Mouse (Mus musculus) left cerebral cortex, postnatal 10 days (tissue): ENCODE measurements around the gene Macf1. TPM values are rescaled to one million over a fixed set of nuclear protein-coding genes. Genes with fewer than 3 reads are reported as not detected.
A peak's percentile ranks its signal among the peaks of the same experiment; 100 is the strongest.
"Not testable (repeated sequence)": the region's sequence is repeated elsewhere in the genome, so short reads cannot be mapped to it uniquely, and the experiment has no call there.

Experiments used
- DNase-seq, 2 experiments: peaks; one replicate each; pipeline ENCODE4 v3.0.0; 2021 to 2022; ENCODE audit warnings: low spot score in 2 of 2, mixed read lengths in 1 of 2; ENCODE audit errors: extremely low spot score in 1 of 2
- intact Hi-C: fragments of 180-260 bp; cut with DNase I; formaldehyde crosslinking; loops from one replicate; pipeline ENCODE4 v1.15.1; 2025
- total RNA-seq, 2 experiments: library from RNA; stranded (reverse); gene quantifications; 2 replicates each; pipeline ENCODE4 v1.2.3; 2021

The Macf1 gene
- total RNA-seq, 2 experiments from 2014 or later, result 243 to 256 TPM

DNA sequence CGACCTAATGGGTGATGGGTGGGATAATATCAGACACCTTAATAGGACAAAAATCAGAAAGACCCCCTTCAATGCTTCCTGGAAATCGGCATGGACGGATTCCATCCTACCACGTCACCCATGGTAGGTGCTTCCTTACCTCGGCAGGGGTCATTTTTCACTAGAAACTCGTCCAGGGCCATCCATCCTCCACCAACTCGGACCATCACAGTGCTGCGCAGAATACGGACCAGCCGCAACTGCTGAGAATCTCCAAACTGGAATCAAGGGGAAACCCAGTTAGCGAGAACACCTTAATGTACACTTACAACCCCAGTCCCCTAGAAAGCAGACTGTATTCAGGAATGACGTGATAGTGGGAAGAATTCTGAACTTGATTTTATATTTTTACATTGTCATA, 323.4 kb downstream of the Macf1 start:
- intact Hi-C loops, result no loop called here
- no peak for DNase-seq

- DNase-seq, result no peak
- intact Hi-C loops, result no loop called here
Observed at GRCm38 (mm10) chr4:123358613-123359012, 325.5 kb downstream of the Macf1 start.

- intact Hi-C loops, result no loop called here
- no peak for DNase-seq
Observed at GRCm38 (mm10) chr4:123355941-123356340, 328.2 kb downstream of the Macf1 start.

GRCm38 (mm10) chr4:123353271-123353877, 330.8 kb downstream of the Macf1 start:
- intact Hi-C loops, result no loop called here
- no peak for DNase-seq

DNA sequence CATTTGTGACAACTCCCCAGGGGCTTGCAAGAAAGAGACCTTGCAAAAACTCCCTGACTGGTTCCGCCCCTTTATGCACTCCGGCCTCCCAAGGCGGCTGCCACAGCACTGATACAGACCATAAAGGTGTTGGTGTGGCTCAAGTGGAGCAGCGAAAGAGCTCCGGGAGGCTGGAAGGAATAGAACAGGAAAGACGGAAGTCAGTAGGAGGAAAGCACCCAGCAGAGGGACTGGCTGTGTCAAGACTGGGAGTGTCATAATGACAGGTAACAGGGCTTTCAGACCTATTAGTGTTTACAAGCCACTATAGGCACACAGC, 340.7 kb downstream of the Macf1 start:
- intact Hi-C loops, result loop anchor here (5.0 kb wide), 1 partner anchor 36 kb away; no protein-coding TSS in a partner anchor
- DNase-seq, result no peak

GRCm38 (mm10) chr4:123342642-123343470, 341.3 kb downstream of the Macf1 start, which contains the start of gene Bmp8a:
Gene Bmp8a (minus strand): TSS chr4:123343252.
- DNase-seq, result peak; percentile 15 to 82
- intact Hi-C loops, result loop anchor here (5.0 kb wide), 1 partner anchor 36 kb away; no protein-coding TSS in a partner anchor

- intact Hi-C loops, result loop anchor here (5.0 kb wide), 1 partner anchor 35 kb away; no protein-coding TSS in a partner anchor
- DNase-seq, result no peak
Observed at GRCm38 (mm10) chr4:123342091-123342641, 342.0 kb downstream of the Macf1 start.

- intact Hi-C loops, result loop anchor here (5.0 kb wide), 1 partner anchor 33 kb away; no protein-coding TSS in a partner anchor
- no peak for DNase-seq
Observed at GRCm38 (mm10) chr4:123340232-123340631, 343.9 kb downstream of the Macf1 start.

- intact Hi-C loops, result no loop called here
- DNase-seq, result no peak
Observed at GRCm38 (mm10) chr4:123337693-123338092, 346.5 kb downstream of the Macf1 start.

DNA sequence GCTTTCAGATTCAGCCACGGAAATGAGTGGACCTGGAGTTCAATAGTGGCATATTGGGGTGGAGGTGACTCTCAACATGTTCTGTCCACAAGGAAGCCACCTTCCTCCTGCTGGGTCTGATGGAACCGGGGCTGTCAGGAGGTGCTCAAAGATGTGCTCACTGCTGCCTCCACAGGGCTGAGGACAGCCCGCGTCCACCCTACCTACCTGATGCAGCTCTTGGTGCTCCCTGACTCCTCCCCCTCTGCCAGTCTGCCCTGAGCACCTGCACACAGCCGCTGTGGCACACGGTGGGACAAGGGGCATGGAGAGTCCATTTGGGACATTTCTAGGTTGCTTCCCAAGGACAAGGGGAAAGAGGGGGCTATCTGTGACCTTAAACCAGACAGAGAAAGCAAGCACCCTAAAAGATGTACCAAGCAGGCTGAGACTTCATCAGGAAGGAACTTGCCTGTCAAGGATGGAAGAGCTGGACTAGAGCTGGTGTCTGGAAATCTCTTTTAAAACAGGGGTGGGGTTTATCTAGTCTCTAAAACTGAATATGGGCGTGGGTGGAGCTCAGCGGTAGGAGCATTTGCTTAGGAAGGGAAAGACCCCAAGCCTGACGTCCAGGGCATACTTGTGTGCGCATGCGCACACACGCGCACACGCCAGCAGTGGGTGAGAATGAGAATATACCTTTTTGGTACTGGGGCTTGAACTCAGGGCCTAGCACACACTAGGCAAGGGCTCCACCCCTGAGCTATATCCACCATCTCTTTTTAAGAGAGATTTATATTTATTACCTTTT, 348.2 kb downstream of the Macf1 start:
- DNase-seq, result no peak
- intact Hi-C loops, result no loop called here

GRCm38 (mm10) chr4:123335244-123335643, 348.9 kb downstream of the Macf1 start:
- intact Hi-C loops, result not testable (repeated sequence)

DNA sequence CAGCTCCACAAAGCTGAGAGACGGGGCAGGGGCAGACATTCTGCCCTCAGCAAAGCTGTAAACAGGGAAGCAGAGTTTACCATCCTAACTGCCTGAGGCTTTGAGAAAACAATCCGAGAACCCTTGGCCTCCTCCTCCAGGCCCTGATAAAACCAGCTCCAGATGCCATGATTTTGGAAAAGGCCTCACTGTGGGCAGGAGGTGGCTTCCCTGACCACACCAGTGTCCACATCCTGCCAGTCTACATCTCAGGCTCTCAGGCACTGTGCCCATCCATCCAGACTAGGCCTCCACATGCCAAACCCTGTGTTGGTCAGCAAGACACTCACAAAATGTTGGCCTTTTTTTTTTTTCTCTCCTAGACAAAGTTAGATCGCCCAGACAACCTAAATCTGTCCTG, 350.0 kb downstream of the Macf1 start:
- DNase-seq, result no peak
- intact Hi-C loops, result no loop called here

More at GRCm38 (mm10) chr4:123335244-123335643, 348.9 kb downstream of the Macf1 start:
- DNase-seq, result not testable (repeated sequence)

- intact Hi-C loops, result no loop called here
- no peak for DNase-seq
Observed at GRCm38 (mm10) chr4:123333151-123333550, 351.0 kb downstream of the Macf1 start.

- DNase-seq, intact Hi-C loops: not testable (repeated sequence)
Observed at GRCm38 (mm10) chr4:123331961-123332360, 352.2 kb downstream of the Macf1 start.

DNA sequence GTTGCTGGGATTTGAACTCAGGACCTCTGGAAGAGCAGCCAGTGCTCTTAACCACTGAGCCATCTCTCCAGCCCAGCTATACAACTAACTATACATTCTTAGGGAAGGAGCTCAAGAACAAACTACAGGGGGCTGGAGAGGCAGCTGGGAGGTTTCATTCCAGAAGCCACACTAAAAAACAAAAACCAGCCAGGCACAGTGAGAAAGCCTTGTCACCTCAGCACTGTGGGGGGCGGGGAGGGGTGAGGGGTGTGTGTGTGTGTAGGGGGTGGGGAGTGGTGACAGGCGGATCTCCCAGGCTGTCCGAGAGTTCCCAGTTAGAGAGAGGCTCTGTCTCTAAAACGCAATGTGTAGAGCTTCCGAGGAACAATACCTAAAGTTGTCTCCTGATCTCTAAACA, 352.8 kb downstream of the Macf1 start:
- intact Hi-C loops, result no loop called here

DNA sequence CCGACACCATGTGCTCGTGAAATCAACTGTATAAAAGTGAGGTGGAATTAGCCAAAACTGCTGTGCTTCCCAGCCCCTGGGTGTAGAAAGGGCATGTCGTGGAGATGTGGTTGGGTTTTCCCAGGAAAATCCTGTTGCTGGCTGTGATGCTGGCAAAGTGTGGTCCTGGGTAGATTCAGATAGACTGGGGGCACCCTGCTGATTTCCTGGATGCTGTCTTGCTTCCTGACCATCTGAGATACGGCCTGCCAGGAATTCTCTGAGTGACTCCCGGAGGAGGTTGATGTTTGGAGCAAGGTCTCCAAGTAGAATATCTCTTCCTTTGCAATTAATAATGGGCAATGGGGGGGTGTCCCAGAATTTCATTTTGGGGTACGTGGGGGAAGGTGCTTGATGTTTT, 355.2 kb downstream of the Macf1 start:
- DNase-seq, result no peak
- intact Hi-C loops, result no loop called here

More for the DNA sequence above, 352.8 kb downstream of the Macf1 start:
- no peak for DNase-seq

DNA sequence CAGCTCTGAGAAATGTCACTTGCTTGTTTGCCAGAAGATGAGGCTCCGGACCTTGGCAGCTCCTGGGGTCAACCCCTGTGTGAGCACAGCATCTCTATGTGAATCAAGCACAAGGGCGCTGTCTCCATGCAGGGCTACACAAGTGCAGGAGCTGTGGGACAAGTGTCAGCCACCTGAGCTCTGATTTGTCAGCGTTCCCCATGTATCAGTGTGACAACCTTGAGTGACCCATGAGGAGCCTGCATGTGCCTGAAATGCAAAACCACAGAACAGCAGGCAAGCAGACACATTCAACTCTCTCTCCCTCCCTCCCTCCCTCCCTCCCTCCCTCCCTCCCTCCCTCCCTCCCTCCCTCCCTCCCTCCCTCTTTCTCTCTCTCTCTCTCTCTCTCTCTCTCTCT, 356.5 kb downstream of the Macf1 start:
- no peak for DNase-seq
- intact Hi-C loops, result no loop called here

DNA sequence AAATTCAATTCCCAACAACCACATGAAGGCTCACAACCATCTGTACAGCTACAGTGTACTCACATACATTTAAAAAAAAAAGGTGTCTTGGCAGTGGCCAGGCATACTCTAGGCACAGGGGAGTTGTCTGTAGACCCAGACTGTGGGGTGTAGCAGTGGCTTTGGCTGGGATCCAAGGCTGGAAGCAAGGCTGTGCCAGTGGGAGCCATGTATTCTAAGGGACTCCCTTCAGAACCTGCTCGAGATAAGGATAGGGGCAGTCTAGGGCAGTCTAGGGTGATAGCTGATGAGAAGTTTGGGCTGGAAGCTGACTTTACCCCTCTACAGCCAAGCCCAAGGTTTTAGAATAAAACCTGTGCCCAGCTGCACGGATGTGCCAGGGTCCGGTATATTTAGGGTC, 358.1 kb downstream of the Macf1 start:
- DNase-seq, result no peak
- intact Hi-C loops, result no loop called here

DNA sequence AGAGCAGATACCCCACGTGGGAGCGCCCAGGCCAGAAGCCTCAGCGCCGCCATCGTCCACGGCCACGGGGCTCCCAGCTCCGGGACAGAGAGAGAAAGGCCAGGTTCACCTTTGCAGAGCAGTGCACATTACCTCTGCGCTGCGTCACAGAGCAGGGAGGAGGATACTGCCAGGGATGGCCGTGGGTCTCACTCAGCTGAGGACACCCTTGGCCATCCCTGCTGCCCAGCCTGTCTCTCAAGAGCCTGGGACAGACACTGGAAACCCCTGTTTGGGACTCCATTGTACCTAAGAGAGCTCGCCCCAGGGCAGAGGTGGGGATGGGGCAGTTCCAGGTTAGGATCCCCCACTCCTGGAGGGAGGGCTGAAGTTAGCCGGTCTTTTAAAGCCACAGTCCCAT, 360.6 kb downstream of the Macf1 start, which contains the start of gene Oxct2a:
TSS of gene Oxct2a (minus strand) at position 101 of the 400 bp plus-strand sequence.
- intact Hi-C loops, result no loop called here

More for the DNA sequence above, 360.6 kb downstream of the Macf1 start, which contains the start of gene Oxct2a:
- no peak for DNase-seq
